Mouse (Mus musculus) layer of hippocampus, adult 2 months (tissue): Measurements from ENCODE around the gene Scamp1. TPM values are rescaled to one million over a fixed set of nuclear protein-coding genes. Genes with fewer than 3 reads are reported as not detected.

Experiments
- DNase-seq, 2 experiments: peaks; one replicate each; pipeline ENCODE4 v3.0.0; 2022; ENCODE audit warnings: low spot score in 2 of 2
- H3K27ac ChIP-seq: fragments of 200-600 bp; 2 replicates; pipeline ENCODE4 v1.8.1; 2022
- H3K4me3 ChIP-seq: fragments of 200-600 bp; 2 replicates; pipeline ENCODE4 v1.8.1; 2022; ENCODE audit warnings: mild to moderate bottlenecking
- CTCF ChIP-seq: fragments of 200-600 bp; conservative IDR thresholded peaks from 2 replicates; pipeline ENCODE4 v1.8.1; 2022; ENCODE audit warnings: antibody characterized with exemption, mild to moderate bottlenecking, moderate library complexity
- total RNA-seq, 2 experiments: library from RNA; stranded (reverse); gene quantifications; 2 replicates each; pipeline ENCODE4 v1.2.3; 2021

The Scamp1 gene
- total RNA-seq, 2 experiments from 2014 or later = 168 TPM

GRCm38 (mm10) chr13:94155657-94156429 is 129.8 kb downstream of the Scamp1 start:
- no peak for TF ChIP-seq CTCF
- Histone ChIP-seq H3K4me3 (no peak overlapping the region), H3K27ac (0 out of 2 replicates have a peak overlapping the region, but pooled peaks have one; percentile 14)
- no peak for DNase-seq

DNA sequence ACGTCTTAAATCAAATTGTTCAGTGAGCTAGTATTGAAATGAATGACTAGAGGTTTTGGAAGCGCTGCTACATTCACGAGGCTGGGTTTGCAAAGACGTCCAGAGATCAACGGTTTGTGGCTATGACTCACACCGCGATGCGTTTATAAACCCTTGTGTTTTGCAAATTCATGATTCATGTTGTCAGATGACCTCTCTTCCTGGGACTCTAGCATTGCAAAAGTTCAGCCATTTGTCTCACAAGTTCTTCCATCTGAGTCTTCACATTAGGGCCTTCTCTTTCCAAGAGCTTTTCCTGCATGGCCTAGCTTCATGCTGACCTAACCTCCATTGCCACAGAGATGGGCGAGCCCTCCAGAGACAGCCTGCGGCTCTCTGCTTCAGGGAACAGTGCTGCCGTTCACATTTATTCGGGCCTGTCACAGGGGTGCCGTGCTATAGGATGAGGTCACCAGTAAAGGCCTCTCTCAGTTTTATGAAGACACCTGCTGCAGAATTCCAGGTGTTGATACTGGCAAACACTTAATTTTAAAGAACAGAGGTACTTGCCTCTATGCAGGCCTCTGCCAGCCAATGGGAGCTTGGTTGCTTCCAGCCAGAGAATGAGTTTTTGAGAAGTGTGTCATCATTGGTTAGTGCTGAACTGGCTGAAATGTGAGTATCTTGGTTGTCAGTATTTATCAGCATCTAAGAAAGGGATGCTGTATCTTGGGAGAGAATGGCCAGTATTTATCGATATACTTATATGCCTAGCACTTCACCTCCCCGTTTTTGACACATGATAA is 131.0 kb downstream of the Scamp1 start:
- TF ChIP-seq CTCF = no peak
- H3K4me3 ChIP-seq = no peak overlapping the region
- H3K27ac ChIP-seq = no peak overlapping the region
- DNase-seq = no peak

GRCm38 (mm10) chr13:94153658-94154057 is 132.0 kb downstream of the Scamp1 start:
- Histone ChIP-seq H3K27ac (no peak overlapping the region), H3K4me3 (no peak overlapping the region)
- TF ChIP-seq CTCF = no peak
- no peak for DNase-seq

DNA sequence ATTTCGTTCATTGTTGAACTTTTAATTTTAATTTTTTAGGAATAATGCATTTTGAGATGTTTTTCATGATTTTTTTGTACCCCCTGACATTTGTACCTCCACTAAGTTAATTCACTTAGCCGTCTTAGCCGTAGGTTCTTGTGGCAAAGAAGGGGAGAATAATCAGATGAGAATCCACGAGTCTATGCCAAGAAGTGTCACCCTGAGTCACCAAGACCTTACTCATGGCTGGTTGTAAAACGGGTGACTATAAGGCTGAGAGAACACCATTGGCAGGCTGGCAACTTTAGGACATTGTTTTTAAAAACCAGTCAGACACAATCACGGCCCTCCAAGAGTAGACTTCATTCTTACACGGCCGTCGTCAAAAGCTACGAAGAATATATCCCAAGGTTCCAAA is 132.8 kb downstream of the Scamp1 start:
- TF ChIP-seq CTCF = no peak
- no peak overlapping the region for H3K4me3 ChIP-seq
- DNase-seq = no peak

More for the DNA sequence above, 132.8 kb downstream of the Scamp1 start:
- no peak overlapping the region for H3K27ac ChIP-seq

Other genes starting within 250 kb of the Scamp1 start
- gene Lhfpl2, start 228.1 kb downstream of the Scamp1 start, total RNA-seq = 10 to 100 TPM; 25.1 to 26.5 TPM
- 10 to 100 TPM; 58.5 to 58.9 TPM for gene Ap3b1, start 73.1 kb upstream of the Scamp1 start, total RNA-seq